Mouse (Mus musculus): ENCODE results near the gene Ebf1. TPM values are rescaled to one million over a fixed set of nuclear protein-coding genes. Genes with fewer than 3 reads are reported as not detected.

The Ebf1 gene
- total RNA-seq, 2 experiments from 2014 or later, result 9.4 to 10.3 TPM

DNA sequence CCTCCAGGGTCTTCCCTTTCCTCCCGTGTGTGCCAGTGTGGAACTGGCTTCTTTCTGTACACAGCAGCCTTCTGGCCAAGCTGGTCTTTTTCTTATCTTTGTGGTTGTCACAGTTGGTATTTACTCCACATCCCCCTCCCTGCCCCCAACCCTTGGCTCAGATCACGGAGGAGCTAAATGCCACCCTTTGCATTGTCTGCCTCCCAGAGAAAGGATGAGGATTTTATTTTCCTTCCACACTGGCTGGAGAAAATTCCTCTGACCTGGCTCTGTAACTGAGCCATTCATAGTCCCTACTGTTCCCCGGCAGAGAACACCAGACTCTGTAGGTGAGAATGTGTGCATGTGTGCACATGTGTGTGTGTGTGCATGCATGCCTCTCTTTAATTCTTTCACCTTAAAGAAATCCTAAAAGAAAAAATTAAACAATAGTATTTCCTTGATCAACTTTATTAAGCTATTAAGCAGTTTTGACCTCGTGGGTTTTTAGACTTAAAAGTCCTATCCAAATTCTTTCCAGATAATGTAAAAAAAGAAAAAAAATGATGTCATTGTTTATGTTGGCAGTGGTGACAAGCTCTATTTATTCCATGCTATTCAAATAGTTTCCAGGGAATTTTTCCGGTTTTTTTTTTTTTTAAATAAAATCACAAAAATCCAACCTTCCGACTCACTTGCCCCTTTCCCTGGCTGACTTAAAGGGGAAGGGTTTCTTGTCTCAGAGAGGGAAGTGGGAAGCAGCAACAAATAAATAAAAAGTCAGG lies 123.3 kb downstream of the Ebf1 start:
- peak overlapping the region; percentile 46 for H3K4me3 ChIP-seq
- no peak for TF ChIP-seq CTCF (IDR thresholded peaks at IDR 0.05)
- H3K27ac ChIP-seq, result peak overlapping the region; percentile 76
- DNase-seq, result no peak
- intact Hi-C loops (cut with DNase I), result loop anchor here (2.0 kb wide), 1 partner anchor 122 kb away; no protein-coding TSS in a partner anchor

- intact Hi-C loops (cut with DNase I), result loop anchor here (2.0 kb wide), 1 partner anchor 122 kb away; no protein-coding TSS in a partner anchor
- Histone ChIP-seq H3K27ac (peak overlapping the region; percentile 76), H3K4me3 (peak overlapping the region; percentile 46)
- no peak for TF ChIP-seq CTCF (IDR thresholded peaks at IDR 0.05)
- no peak for DNase-seq
Observed at GRCm38 (mm10) chr11:44741042-44741491, 124.0 kb downstream of the Ebf1 start.

GRCm38 (mm10) chr11:44744446-44744845 lies 127.3 kb downstream of the Ebf1 start:
- TF ChIP-seq CTCF (IDR thresholded peaks at IDR 0.05), result no peak
- no peak for DNase-seq
- intact Hi-C loops (cut with DNase I), result no loop called here
- Histone ChIP-seq H3K27ac (no peak overlapping the region), H3K4me3 (no peak overlapping the region)

- DNase-seq, result no peak
- no peak overlapping the region for H3K4me3 ChIP-seq
- H3K27ac ChIP-seq, result no peak overlapping the region
- intact Hi-C loops (cut with DNase I), result no loop called here
- no peak for TF ChIP-seq CTCF (IDR thresholded peaks at IDR 0.05)
Observed at GRCm38 (mm10) chr11:44745946-44746345, 128.8 kb downstream of the Ebf1 start.

GRCm38 (mm10) chr11:44746731-44747130 lies 129.6 kb downstream of the Ebf1 start:
- DNase-seq, result no peak
- Histone ChIP-seq H3K4me3 (no peak overlapping the region), H3K27ac (0 out of 2 replicates have a peak overlapping the region, but pooled peaks have one; percentile 24)
- no peak for TF ChIP-seq CTCF (IDR thresholded peaks at IDR 0.05)
- intact Hi-C loops (cut with DNase I), result no loop called here

- intact Hi-C loops (cut with DNase I), result no loop called here
- H3K4me3 ChIP-seq, result no peak overlapping the region
- no peak for TF ChIP-seq CTCF (IDR thresholded peaks at IDR 0.05)
- H3K27ac ChIP-seq, result no peak overlapping the region
- no peak for DNase-seq
Observed at GRCm38 (mm10) chr11:44749309-44749708, 132.2 kb downstream of the Ebf1 start.

- no peak for DNase-seq
- Histone ChIP-seq H3K27ac (no peak overlapping the region), H3K4me3 (no peak overlapping the region)
- no peak for TF ChIP-seq CTCF (IDR thresholded peaks at IDR 0.05)
- intact Hi-C loops (cut with DNase I), result no loop called here
Observed at GRCm38 (mm10) chr11:44754336-44754735, 137.2 kb downstream of the Ebf1 start.

- peak; percentile 34 for DNase-seq
- TF ChIP-seq CTCF (IDR thresholded peaks at IDR 0.05), result no peak
- intact Hi-C loops (cut with DNase I), result no loop called here
- Histone ChIP-seq H3K27ac (peak overlapping the region; percentile 28; the same call in 1 of the 2 replicates), H3K4me3 (no peak overlapping the region)
Observed at GRCm38 (mm10) chr11:44756321-44756720, 139.2 kb downstream of the Ebf1 start.

DNA sequence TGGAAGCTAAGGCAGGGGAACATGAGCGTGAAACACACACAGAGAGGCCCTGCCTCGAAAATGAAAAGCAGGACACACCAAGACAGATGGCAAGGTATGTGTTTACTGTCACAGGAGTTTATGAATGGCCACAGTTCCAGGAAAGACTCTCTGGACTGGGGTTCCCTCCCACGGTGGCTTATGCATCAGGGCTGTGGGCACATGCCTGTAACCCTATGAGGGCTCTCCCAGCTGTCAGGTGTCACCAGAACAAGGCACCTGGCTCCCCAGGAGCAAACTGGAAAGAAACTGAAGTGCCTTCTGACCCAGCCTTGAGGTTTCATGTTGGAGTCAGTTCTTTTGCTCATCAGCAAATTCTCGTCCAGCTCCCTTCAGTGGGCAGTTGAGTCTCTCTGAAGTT lies 141.7 kb downstream of the Ebf1 start:
- intact Hi-C loops (cut with DNase I), result no loop called here
- no peak for TF ChIP-seq CTCF (IDR thresholded peaks at IDR 0.05)
- Histone ChIP-seq H3K27ac (no peak overlapping the region), H3K4me3 (no peak overlapping the region)
- no peak for DNase-seq

- Histone ChIP-seq H3K27ac (no peak overlapping the region), H3K4me3 (peak overlapping the region; percentile 26)
- intact Hi-C loops (cut with DNase I), result no loop called here
- no peak for DNase-seq
- TF ChIP-seq CTCF (IDR thresholded peaks at IDR 0.05), result no peak
Observed at GRCm38 (mm10) chr11:44761128-44761996, 144.2 kb downstream of the Ebf1 start.

DNA sequence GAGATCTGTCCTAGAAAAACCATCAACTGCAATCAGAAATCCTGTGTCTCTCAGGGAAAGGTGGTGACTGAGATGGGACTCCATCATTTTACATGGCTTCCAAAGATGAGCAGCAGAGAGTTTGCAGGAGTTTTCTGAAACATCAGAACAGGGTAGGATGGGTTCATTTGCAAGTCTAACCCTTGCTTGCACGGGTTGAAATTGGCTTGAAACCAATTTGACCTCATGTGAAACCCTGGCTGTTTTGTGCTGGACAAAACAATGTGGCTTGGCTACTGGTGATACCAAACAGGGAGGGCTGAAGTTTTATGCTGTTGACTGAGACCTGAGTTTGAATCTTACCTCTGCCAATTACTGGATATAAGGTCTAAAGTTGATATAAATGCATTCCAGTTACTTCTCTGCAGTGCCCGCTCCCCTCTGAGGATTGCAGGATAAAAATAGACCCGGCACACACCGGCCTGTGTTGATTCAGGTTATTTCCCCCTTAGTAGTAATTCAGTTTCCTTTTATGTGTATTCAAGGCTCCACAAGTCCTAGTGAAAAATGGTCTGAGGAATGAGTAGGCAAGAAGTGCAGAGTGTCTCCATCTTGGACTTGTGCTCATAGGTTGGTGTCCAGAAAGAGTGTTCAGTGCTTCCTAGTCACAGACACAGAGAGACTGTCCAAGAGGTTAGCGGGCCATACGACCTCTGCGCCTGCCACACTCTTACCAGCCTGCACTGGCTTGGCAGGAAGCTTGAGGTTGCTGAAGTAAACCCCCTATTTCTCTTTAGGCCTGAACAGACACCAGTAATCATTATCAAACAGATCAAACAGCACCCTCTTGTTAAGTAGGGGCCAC lies 147.1 kb downstream of the Ebf1 start:
- no peak overlapping the region for H3K4me3 ChIP-seq
- no peak for TF ChIP-seq CTCF (IDR thresholded peaks at IDR 0.05)
- no peak for DNase-seq
- H3K27ac ChIP-seq, result no peak overlapping the region
- intact Hi-C loops (cut with DNase I), result no loop called here

DNA sequence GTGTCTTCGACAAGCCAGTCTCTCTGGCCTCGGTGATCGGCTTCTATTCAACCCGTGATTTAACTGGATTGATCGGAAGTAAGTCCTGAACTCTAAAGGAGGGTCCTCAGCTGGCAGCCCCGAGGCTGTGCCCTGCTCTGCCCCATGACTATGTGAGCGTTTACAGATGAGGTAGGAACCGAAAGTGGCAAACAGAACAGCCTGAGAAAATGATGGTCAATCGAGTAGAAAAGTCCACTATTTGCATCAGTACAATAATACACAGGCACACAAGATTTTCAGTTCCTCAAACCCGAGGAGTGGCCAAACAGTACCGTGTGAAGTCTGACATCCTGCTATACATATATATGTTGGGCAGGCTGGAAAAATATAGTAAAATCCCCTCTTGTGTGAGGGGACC lies 147.9 kb downstream of the Ebf1 start:
- DNase-seq, result no peak
- TF ChIP-seq CTCF (IDR thresholded peaks at IDR 0.05), result no peak
- intact Hi-C loops (cut with DNase I), result no loop called here
- no peak overlapping the region for H3K4me3 ChIP-seq
- H3K27ac ChIP-seq, result no peak overlapping the region
